Mouse (Mus musculus) effector memory CD4-positive, alpha-beta T cell, adult 7 months (primary cell): Measurements from ENCODE around the gene Ccdc172. TPM values are rescaled to one million over a fixed set of nuclear protein-coding genes. Genes with fewer than 3 reads are reported as not detected.

Experiments
- polyA plus RNA-seq: library from polyadenylated mRNA; unstranded; fragments of 100-300 nt; shearing (Covaris generic); gene quantifications from one replicate; pipeline ENCODE4 v1.2.1, GENCODE M21; 2017

Gene Ccdc172
- polyA plus RNA-seq: not detected

GRCm38 (mm10) chr19:58511818-58512217, at the start of gene Ccdc172:
TSS of gene Ccdc172 (plus strand) at chr19:58511993.

Other genes starting within 250 kb of the Ccdc172 start
- not detected for gene Gfra1, start 56.1 kb upstream of the Ccdc172 start, polyA plus RNA-seq
- not detected for gene Pnlip, start 140.5 kb downstream of the Ccdc172 start, polyA plus RNA-seq
- gene Pnliprp1, start 216.9 kb downstream of the Ccdc172 start, polyA plus RNA-seq: 1.3 TPM
- gene Pnliprp2, start 247.7 kb downstream of the Ccdc172 start, polyA plus RNA-seq: not detected